Mouse (Mus musculus) CD8-positive naive resting alpha-beta T cell, adult 2 months (primary cell): ENCODE data around the gene Nfic.
"Not testable (repeated sequence)": the region's sequence is repeated elsewhere in the genome, so short reads cannot be mapped to it uniquely, and the experiment has no call there.

Experiments
- DNase-seq, 2 experiments: peaks; one replicate each; pipeline ENCODE4 v3.0.0; 2022; ENCODE audit warnings: low read depth in 2 of 2, low spot score in 2 of 2

Nfic gene

GRCm38 (mm10) chr10:81460951-81461350 lies 5.5 kb upstream of the Nfic start:
- no peak for DNase-seq

DNA sequence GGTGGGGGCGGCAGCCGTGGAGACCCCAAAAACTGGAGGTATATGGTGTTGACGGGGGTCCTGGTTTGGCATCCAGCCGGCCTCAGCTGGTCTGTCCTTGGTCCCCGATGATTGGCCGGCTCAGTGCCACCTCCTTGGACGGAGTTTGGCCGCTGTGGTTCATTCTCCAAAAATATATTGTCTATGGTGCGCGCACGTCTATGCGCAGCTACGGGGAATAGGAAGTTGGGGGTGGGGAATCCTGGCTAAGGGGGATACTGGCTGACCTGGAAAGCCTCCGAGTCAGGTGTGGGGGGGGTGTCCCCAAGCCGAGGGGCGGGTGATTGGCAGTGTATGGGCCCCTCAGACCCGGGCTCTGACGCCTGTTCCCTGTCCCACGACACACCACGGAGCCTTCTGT lies 5.0 kb upstream of the Nfic start:
- DNase-seq = no peak

- DNase-seq = no peak
Observed at GRCm38 (mm10) chr10:81459399-81459798, 4.0 kb upstream of the Nfic start.

- DNase-seq = no peak
Observed at GRCm38 (mm10) chr10:81458267-81458666, 2.8 kb upstream of the Nfic start.

DNA sequence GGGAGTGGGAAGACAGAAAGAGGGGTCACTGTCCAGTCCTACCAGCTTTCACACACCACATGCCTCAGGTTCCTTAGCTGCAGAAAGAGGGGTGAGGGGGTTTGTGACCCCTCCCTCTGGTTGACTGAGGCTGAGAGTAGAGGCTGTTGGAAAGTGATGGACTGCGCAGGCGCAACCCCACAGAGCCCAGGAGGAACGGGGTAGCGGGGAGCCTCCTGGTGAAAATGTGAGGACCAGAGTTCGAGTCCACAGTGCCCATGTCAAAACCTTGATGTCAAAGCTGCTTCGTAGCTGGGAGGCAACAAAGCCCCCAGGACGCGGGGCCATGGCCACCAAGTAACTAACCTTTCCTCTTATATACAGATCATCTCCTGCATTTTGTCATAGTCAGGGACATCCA lies 2.2 kb upstream of the Nfic start:
- no peak for DNase-seq

DNA sequence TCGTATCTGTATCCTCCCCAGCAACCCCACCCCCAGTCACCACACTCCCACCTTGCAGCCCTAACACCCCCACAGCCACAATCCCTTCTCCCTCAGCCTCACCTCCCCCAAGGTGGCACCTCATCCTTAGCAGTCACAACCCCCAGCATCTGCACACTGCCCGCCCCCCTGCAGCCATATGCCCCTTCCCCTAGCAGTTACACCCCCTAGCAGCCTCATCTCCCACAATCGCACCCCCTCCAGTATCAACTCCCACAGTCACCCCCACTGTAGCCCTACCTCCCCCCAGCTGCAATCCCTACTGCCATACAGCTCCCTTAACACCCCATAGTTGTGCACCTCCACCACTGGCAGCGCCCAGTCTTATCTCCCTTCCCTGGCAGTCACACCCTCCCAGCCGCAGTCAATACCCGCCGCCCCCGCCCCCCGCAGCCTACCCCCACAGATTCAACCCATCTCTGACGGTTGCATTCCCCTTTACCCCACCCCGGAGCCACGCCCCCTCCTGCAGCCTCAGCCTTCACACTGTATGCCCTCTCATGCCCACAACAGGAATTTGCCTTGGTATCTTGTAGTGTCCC lies 1.6 kb upstream of the Nfic start:
- no peak for DNase-seq

GRCm38 (mm10) chr10:81454106-81454505 lies 1.3 kb downstream of the Nfic start:
- DNase-seq = no peak

GRCm38 (mm10) chr10:81452947-81453288 lies 2.5 kb downstream of the Nfic start:
- DNase-seq = no peak

- no peak for DNase-seq
Observed at GRCm38 (mm10) chr10:81452237-81452946, 3.0 kb downstream of the Nfic start.

DNA sequence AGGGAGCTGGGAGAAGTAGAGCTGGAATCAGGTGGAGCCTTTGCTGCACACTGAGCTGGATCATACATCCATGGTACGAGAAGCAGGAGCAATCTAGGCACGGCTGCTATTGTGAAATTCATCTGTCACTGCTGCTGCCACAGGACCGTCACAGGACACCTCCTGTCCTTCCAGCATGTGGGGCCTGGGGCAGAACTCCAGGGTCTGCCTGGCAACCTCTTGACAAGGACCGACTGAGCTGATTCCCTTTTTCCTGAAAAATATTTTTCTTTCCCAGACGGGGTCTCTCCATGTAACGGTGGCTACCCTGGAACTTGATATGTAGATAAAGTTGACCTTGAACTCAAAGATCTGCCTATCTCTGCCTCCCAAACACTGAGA lies 4.1 kb downstream of the Nfic start:
- DNase-seq = no peak

DNA sequence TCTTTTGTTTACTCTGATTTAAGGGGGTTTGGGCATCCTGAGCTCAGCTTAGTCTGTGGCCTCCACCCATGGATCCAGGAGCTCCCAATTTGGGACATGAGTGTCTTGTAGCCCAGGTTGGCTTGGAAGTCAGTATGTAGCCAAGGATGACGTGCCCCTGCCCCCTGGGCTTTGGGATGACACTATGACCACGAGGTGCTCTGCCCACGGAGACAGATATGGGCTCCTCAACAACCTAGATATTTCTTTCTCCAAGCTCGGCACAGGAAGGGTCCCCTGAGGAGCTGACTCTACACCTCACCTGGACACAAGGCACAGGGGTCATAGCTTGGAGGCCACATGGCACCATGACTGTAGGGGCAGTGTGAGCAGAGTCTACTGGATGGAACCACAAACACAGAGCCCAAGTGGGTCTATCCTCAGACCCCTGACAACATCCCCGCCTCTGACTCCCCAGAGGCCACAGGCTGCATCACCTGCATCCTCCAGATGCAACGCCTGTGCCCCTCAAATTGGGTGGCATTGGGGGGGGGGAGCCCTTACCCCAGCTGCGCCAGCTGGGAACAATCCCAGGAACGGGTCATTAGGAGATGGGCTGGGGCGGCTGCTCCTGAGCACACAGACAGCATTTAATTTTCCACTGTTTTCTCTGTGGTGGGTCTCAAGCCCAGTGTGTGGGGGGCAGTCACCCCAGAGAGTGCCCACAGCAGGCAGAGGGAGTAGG lies 4.6 kb downstream of the Nfic start:
- no peak for DNase-seq

DNA sequence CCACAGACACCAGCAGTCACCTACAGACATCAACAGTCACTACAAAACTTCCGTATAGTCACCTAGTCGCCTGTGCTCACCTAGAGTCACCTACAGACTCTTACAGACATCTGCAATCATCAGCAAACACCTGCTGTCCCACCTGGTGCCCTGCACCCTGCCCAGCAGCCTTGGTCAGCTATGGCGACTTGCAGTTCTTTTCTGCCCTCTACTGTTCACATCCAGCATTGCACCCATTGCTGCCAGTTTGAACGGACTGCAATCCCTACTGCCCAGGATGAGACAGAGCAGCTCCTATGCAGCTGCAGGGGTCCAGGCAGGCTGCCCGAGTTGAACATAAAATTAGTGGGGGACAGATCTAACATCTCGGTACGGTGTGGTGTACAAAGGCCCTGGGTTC lies 5.3 kb downstream of the Nfic start:
- peak; percentile 79 to 84 for DNase-seq

DNA sequence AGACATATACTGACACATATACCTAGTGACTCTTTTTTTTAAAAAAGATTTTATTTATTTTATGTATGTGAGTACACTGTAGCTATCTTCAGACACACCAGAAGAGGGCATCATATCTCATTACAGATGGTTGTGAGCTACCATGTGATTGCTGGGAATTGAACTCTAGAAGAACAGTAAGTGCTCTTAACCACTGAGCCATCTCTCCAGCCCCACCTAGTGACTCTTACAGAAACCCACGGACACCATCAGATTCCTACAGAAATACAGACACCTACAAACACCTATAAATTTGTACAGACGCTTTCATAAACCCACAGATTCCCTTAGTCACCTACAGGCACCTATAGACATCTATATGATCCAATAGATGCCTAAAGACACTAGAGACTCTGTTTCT lies 9.9 kb downstream of the Nfic start:
- DNase-seq = not testable (repeated sequence)

DNA sequence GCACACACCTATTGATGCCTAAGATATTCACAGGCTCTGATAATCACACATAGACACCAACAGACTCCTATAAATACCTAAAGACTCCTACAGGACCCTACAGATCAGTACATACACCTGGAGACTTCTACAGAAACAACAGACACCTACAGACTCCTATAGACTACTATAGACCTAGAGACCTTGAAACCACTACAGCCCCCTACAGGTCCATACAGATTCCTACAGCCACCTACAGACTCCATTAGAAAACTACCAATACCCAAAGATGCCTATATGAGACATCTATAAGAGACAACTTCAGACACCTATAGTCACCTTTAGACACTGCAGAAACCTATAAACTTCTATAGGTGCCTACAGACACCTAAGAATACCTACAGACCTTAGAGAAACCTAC lies 14.4 kb downstream of the Nfic start:
- no peak for DNase-seq

DNA sequence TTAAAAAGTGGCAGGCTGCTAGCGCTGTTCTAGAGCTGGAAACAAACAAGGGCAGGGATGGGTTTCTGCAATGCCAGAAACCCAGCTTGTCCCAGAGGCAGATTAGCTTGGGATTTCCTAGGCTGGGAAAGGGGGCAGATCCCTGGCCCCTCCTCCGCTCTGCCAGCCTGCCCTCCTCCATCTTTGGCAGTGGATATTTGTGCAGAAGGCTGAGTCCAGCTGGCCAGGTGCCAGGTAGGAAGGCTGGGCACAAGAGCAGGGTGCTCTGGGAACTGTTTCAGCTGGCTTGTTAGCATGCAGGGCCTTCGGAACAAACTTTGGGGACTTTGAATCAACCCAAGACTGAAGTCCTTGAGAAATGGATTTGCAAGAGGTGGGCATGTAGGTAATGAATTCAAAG lies 20.0 kb downstream of the Nfic start:
- DNase-seq = no peak

GRCm38 (mm10) chr10:81434361-81435263 lies 20.8 kb downstream of the Nfic start:
- no peak for DNase-seq

GRCm38 (mm10) chr10:81433541-81434289 lies 21.7 kb downstream of the Nfic start:
- DNase-seq = peak; percentile 48 to 52

GRCm38 (mm10) chr10:81432868-81433262 lies 22.6 kb downstream of the Nfic start:
- peak; percentile 84 to 89 for DNase-seq

DNA sequence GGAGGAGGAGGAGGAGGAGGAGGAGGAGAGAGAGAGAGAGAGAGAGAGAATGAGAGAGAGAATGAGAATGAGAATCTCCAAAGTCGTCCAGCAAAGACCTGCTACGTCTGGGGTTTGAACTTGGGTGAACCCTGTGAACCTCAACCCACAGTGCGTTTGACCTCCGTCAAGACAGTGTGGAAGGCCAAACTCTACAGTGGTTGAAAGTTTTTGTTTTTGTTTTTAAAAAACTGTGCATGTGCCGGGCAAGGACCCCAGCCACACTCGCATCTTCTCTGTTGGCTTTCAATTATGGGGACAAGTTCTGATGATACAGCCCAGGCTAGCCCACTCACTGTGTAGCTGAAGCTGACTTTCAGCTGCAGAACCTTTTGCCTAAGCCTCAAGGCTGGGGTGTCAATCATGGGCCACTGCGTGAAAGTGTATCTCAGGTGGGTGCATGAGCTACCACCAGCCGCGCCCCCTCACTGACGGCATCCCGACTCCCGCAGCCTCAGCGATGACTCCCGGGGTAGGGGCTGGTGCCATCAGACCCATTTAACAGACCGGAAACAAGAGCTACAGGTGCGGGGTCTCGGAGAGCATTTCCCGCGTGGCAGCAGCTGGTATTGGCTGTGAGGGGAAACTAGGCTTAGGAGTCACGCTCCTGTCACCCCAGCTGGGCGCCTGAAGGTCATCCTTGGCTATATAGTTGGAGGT lies 23.1 kb downstream of the Nfic start:
- no peak for DNase-seq

- DNase-seq = no peak
Observed at GRCm38 (mm10) chr10:81431526-81432168, 23.8 kb downstream of the Nfic start.
